Mouse (Mus musculus) embryonic facial prominence, embryonic 10.5 days (tissue): Measurements from ENCODE around the gene Hepacam. TPM values are rescaled to one million over a fixed set of nuclear protein-coding genes. Genes with fewer than 3 reads are reported as not detected.
A peak's percentile ranks its signal among the peaks of the same experiment; 100 is the strongest.

Experiments used
- DNase-seq: peaks from one replicate; pipeline ENCODE4 v3.0.0-alpha.2; 2017; ENCODE audit warnings: low spot score
- H3K27ac ChIP-seq: fragments of 300-500 bp; sonication (generic); replicated peaks from 2 replicates; pipeline ENCODE4 v1.5.1; 2016; ENCODE audit warnings: mild to moderate bottlenecking
- H3K27me3 ChIP-seq: fragments of 300-500 bp; sonication (generic); replicated peaks from 2 replicates; pipeline ENCODE4 v1.6.1; 2016; ENCODE audit warnings: low read depth, mild to moderate bottlenecking; ENCODE audit not compliant: poor library complexity, severe bottlenecking
- H3K36me3 ChIP-seq: fragments of 300-500 bp; sonication (generic); replicated peaks from 2 replicates; pipeline ENCODE4 v1.6.1; 2016; ENCODE audit warnings: mild to moderate bottlenecking, moderate library complexity
- H3K4me1 ChIP-seq: fragments of 300-500 bp; sonication (generic); 2 replicates; pipeline ENCODE4 v1.6.1; 2016
- H3K4me3 ChIP-seq: fragments of 300-500 bp; sonication (generic); 2 replicates; pipeline ENCODE4 v1.5.1; 2016; ENCODE audit warnings: mild to moderate bottlenecking, moderate library complexity
- H3K9me3 ChIP-seq: fragments of 300-500 bp; sonication (generic); 2 replicates; pipeline ENCODE4 v1.6.1; 2016; ENCODE audit warnings: mild to moderate bottlenecking
- WGBS: fragments of 180-500 bp; shearing (Covaris S2); methylation state at CpG from one replicate; pipeline ENCODE4 v1.1.7; 2016; 5-methylcytosine and 5-hydroxymethylcytosine counted together
- polyA plus RNA-seq: library from polyadenylated mRNA; unstranded; fragments of >200 nt; fragmentation: Nextera tagmentation; extraction: Ambion mirVana; gene quantifications from 2 replicates; pipeline ENCODE4 v1.2.1, GENCODE M21; 2016

The Hepacam gene
- polyA plus RNA-seq, 1 experiment from 2014 or later, result 0.05 TPM

GRCm38 (mm10) chr9:37393482-37394131, 26.5 kb downstream of the Hepacam start:
- no peaks in the 10 kb centered on the region for H3K9me3 ChIP-seq
- no peaks in the 10 kb centered on the region for H3K27me3 ChIP-seq
- no peaks in the 10 kb centered on the region for H3K36me3 ChIP-seq
- no peak overlapping the region for H3K27ac ChIP-seq
- no peak for DNase-seq
- H3K4me3 ChIP-seq, result no peak overlapping the region
- 79% methylated on average over 8 of the region's 8 CpGs for WGBS
- no peaks in the 10 kb centered on the region for H3K4me1 ChIP-seq

GRCm38 (mm10) chr9:37400585-37400984, 33.4 kb downstream of the Hepacam start:
- 0 out of 2 replicates have a peak, but pooled peaks cover 2% of the 10 kb centered on the region for H3K4me1 ChIP-seq
- no peaks in the 10 kb centered on the region for H3K9me3 ChIP-seq
- H3K4me3 ChIP-seq, result no peak overlapping the region
- H3K27ac ChIP-seq, result no peak overlapping the region
- peaks cover 3% of the 10 kb centered on the region; the same call in 1 of the 2 replicates for H3K27me3 ChIP-seq
- 76% methylated on average over 2 of the region's 2 CpGs for WGBS
- DNase-seq, result no peak
- H3K36me3 ChIP-seq, result no peaks in the 10 kb centered on the region

GRCm38 (mm10) chr9:37401802-37402201, 34.7 kb downstream of the Hepacam start, which contains the start of gene Robo4:
Gene Robo4, plus strand, starts transcription at chr9:37401897.
- Histone ChIP-seq H3K27ac (peak within 1 kb of the TSS; percentile 65; the same call in 1 of the 2 replicates), H3K9me3 (no peaks in the 10 kb centered on the region), H3K36me3 (no peaks in the 10 kb centered on the region), H3K4me3 (peak within 1 kb of the TSS; percentile 23; the same call in 1 of the 2 replicates), H3K4me1 (0 out of 2 replicates have a peak, but pooled peaks cover 2% of the 10 kb centered on the region), H3K27me3 (peaks cover 14% of the 10 kb centered on the region)
- no peak for DNase-seq
- 21% methylated on average over 7 of the region's 7 CpGs for WGBS

GRCm38 (mm10) chr9:37402501-37402900, 35.4 kb downstream of the Hepacam start:
- no peak for DNase-seq
- peak overlapping the region; percentile 23; the same call in 1 of the 2 replicates for H3K4me3 ChIP-seq
- no peaks in the 10 kb centered on the region for H3K36me3 ChIP-seq
- H3K9me3 ChIP-seq, result no peaks in the 10 kb centered on the region
- peaks cover 21% of the 10 kb centered on the region for H3K27me3 ChIP-seq
- 88% methylated on average over 7 of the region's 7 CpGs for WGBS
- peak overlapping the region; percentile 65; the same call in 1 of the 2 replicates for H3K27ac ChIP-seq
- H3K4me1 ChIP-seq, result 0 out of 2 replicates have a peak, but pooled peaks cover 2% of the 10 kb centered on the region

GRCm38 (mm10) chr9:37403011-37403410, 35.9 kb downstream of the Hepacam start:
- Histone ChIP-seq H3K9me3 (no peaks in the 10 kb centered on the region), H3K4me1 (peaks cover 5% of the 10 kb centered on the region), H3K27ac (no peak overlapping the region), H3K4me3 (peak overlapping the region; percentile 23; the same call in 1 of the 2 replicates), H3K27me3 (peaks cover 27% of the 10 kb centered on the region), H3K36me3 (no peaks in the 10 kb centered on the region)
- DNase-seq, result no peak
- 87% methylated on average over 7 of the region's 7 CpGs for WGBS

GRCm38 (mm10) chr9:37406372-37406771, 39.2 kb downstream of the Hepacam start:
- Histone ChIP-seq H3K9me3 (no peaks in the 10 kb centered on the region), H3K4me1 (peaks cover 5% of the 10 kb centered on the region), H3K36me3 (no peaks in the 10 kb centered on the region), H3K4me3 (no peak overlapping the region), H3K27me3 (peaks cover 50% of the 10 kb centered on the region), H3K27ac (no peak overlapping the region)
- 0% methylated on average over 1 of the region's 1 CpGs for WGBS
- DNase-seq, result peak; percentile 31

GRCm38 (mm10) chr9:37407850-37408502, 40.8 kb downstream of the Hepacam start:
- H3K27me3 ChIP-seq, result peaks cover 50% of the 10 kb centered on the region
- peak; percentile 35 for DNase-seq
- H3K27ac ChIP-seq, result no peak overlapping the region

GRCm38 (mm10) chr9:37409698-37410445, 42.7 kb downstream of the Hepacam start:
- Histone ChIP-seq H3K36me3 (no peaks in the 10 kb centered on the region), H3K27ac (no peak overlapping the region), H3K4me3 (no peak overlapping the region), H3K27me3 (peaks cover 50% of the 10 kb centered on the region), H3K4me1 (peaks cover 5% of the 10 kb centered on the region), H3K9me3 (no peaks in the 10 kb centered on the region)
- 82% methylated on average over 8 of the region's 8 CpGs for WGBS
- DNase-seq, result no peak

More at GRCm38 (mm10) chr9:37407850-37408502, 40.8 kb downstream of the Hepacam start:
- Histone ChIP-seq H3K4me3 (peak overlapping the region; percentile 25), H3K4me1 (peaks cover 5% of the 10 kb centered on the region), H3K36me3 (no peaks in the 10 kb centered on the region), H3K9me3 (no peaks in the 10 kb centered on the region)
- 12% methylated on average over 19 of the region's 19 CpGs for WGBS

- no peaks in the 10 kb centered on the region for H3K9me3 ChIP-seq
- H3K4me1 ChIP-seq, result peaks cover 2% of the 10 kb centered on the region
- DNase-seq, result no peak
- no peaks in the 10 kb centered on the region for H3K36me3 ChIP-seq
- no peak overlapping the region for H3K4me3 ChIP-seq
- whole genome bisulfite sequencing, result 66% methylated on average over 3 of the region's 3 CpGs
- H3K27me3 ChIP-seq, result peaks cover 27% of the 10 kb centered on the region
- H3K27ac ChIP-seq, result no peak overlapping the region
These were observed 45.8 kb downstream of the Hepacam start for GRCm38 (mm10) chr9:37412989-37413388.

GRCm38 (mm10) chr9:37414666-37415065, 47.5 kb downstream of the Hepacam start:
- Histone ChIP-seq H3K27ac (no peak overlapping the region), H3K36me3 (no peaks in the 10 kb centered on the region), H3K4me3 (no peak overlapping the region), H3K4me1 (no peaks in the 10 kb centered on the region), H3K27me3 (peaks cover 27% of the 10 kb centered on the region), H3K9me3 (no peaks in the 10 kb centered on the region)
- DNase-seq, result no peak
- 78% methylated on average over 3 of the region's 3 CpGs for WGBS

GRCm38 (mm10) chr9:37418791-37419190, 51.6 kb downstream of the Hepacam start:
- Histone ChIP-seq H3K4me3 (no peak overlapping the region), H3K27me3 (peaks cover 56% of the 10 kb centered on the region), H3K36me3 (no peaks in the 10 kb centered on the region), H3K9me3 (no peaks in the 10 kb centered on the region), H3K27ac (no peak overlapping the region), H3K4me1 (peaks cover 10% of the 10 kb centered on the region)
- no peak for DNase-seq
- 82% methylated on average over 4 of the region's 4 CpGs for WGBS

GRCm38 (mm10) chr9:37420676-37421075, 53.5 kb downstream of the Hepacam start:
- WGBS, result under 1% methylated on average over 27 of the region's 27 CpGs
- Histone ChIP-seq H3K27ac (no peak overlapping the region; the same call in 1 of the 2 replicates), H3K4me3 (peak overlapping the region; percentile 49), H3K4me1 (peaks cover 10% of the 10 kb centered on the region), H3K36me3 (no peaks in the 10 kb centered on the region), H3K27me3 (peaks cover 66% of the 10 kb centered on the region), H3K9me3 (no peaks in the 10 kb centered on the region)
- peak; percentile 93 for DNase-seq
